ENCODE assay signal across 18 mouse cellular contexts in genomic region chr4:106747001-106747580, GRCm38 (mm10). TPM values are rescaled to one million over a fixed set of nuclear protein-coding genes. Genes with fewer than 3 reads are reported as not detected.
DNase-seq lines count a peak whose midpoint lies in the region; ATAC-seq and TF ChIP-seq lines count a peak whose summit lies in the region.
"Had no signal": no experiment of that assay in that cellular context is flagged by ENCODE, and none has a peak within 500 bp of the region (broad histone marks: within the 10 kb centered on the region; RNA-seq: fewer than 3 reads in every experiment).

No protein-coding gene starts in this region.

- H3K4me3 ChIP-seq in hindbrain, embryonic 16.5 days (ENCODE audit: low read length), result no peak overlapping the region
- H3K4me3 ChIP-seq in hindbrain, embryonic 11.5 days (ENCODE audit: low read depth, low read length), result no peak overlapping the region
- H3K4me3 ChIP-seq in midbrain, embryonic 11.5 days (ENCODE audit: low read depth, low read length), result no peak overlapping the region
- H3K4me3 ChIP-seq: heart, embryonic 12.5 days; liver, embryonic 15.5 days; megakaryocyte, embryonic 14.5 days had no signal

- no peak overlapping the region for H3K27ac ChIP-seq in hindbrain, embryonic 16.5 days (ENCODE audit: low read depth, low read length)
- H3K27ac ChIP-seq in hindbrain, embryonic 11.5 days (ENCODE audit: low read depth, low read length), result no peak overlapping the region
- H3K27ac ChIP-seq in midbrain, embryonic 11.5 days (ENCODE audit: low read depth, low read length), result no peak overlapping the region
- H3K27ac ChIP-seq: liver, embryonic 15.5 days had no signal

- no peaks in the 10 kb centered on the region for H3K9me3 ChIP-seq in hindbrain, embryonic 16.5 days (ENCODE audit: control insufficient read depth, low read length)
- H3K9me3 ChIP-seq in hindbrain, embryonic 11.5 days (ENCODE audit: control insufficient read depth, low read length), result no peaks in the 10 kb centered on the region
- no peaks in the 10 kb centered on the region for H3K9me3 ChIP-seq in midbrain, embryonic 11.5 days (ENCODE audit: control insufficient read depth, low read length)
- H3K9me3 ChIP-seq: heart, embryonic 12.5 days; liver, embryonic 15.5 days; megakaryocyte, embryonic 14.5 days had no signal

- no peak overlapping the region for H3K9ac ChIP-seq in hindbrain, embryonic 16.5 days (ENCODE audit: low read depth, low read length)
- no peak overlapping the region for H3K9ac ChIP-seq in hindbrain, embryonic 11.5 days (ENCODE audit: low read depth, low read length)
- H3K9ac ChIP-seq in midbrain, embryonic 11.5 days (ENCODE audit: low read length), result no peak overlapping the region
- H3K9ac ChIP-seq: heart, embryonic 12.5 days; liver, embryonic 15.5 days had no signal

- peak; percentile 43; the same call in 1 of the 2 replicates for ATAC-seq in hindbrain, embryonic 16.5 days
- ATAC-seq in hindbrain, embryonic 11.5 days (ENCODE audit: low FRiP score), result no peak
- no peak for ATAC-seq in midbrain, embryonic 11.5 days (ENCODE audit: low FRiP score)
- no peak for ATAC-seq in cerebellum, adult (ENCODE audit: insufficient number of reproducible peaks, low FRiP score, low TSS enrichment)
- ATAC-seq: CD4-positive, CD25-positive, alpha-beta regulatory T cell, adult 4 months; inflammation-experienced regulatory T-cells, adult 6 months had no signal

- no peak for TF ChIP-seq POLR2A in brain, embryonic 14.5 days (IDR thresholded peaks at IDR 0.05; ENCODE audit: borderline replicate concordance, extremely low read depth, insufficient read depth, insufficient read length, poor library complexity, severe bottlenecking)

- no peak overlapping the region for H3K4me2 ChIP-seq in hindbrain, embryonic 16.5 days (ENCODE audit: low read length)
- no peak overlapping the region for H3K4me2 ChIP-seq in hindbrain, embryonic 11.5 days (replicated peaks; ENCODE audit: low read depth, low read length)
- no peak overlapping the region for H3K4me2 ChIP-seq in midbrain, embryonic 11.5 days
- H3K4me2 ChIP-seq: heart, embryonic 12.5 days; liver, embryonic 15.5 days had no signal

- WGBS in hindbrain, embryonic 16.5 days, result 75% methylated on average over 1 of the region's 1 CpGs
- 71% methylated on average over 1 of the region's 1 CpGs for WGBS in hindbrain, embryonic 11.5 days
- 76% methylated on average over 1 of the region's 1 CpGs for WGBS in midbrain, embryonic 11.5 days

- H3K36me3 ChIP-seq in hindbrain, embryonic 16.5 days (ENCODE audit: control insufficient read depth, insufficient read depth, low read length), result no peaks in the 10 kb centered on the region
- H3K36me3 ChIP-seq in hindbrain, embryonic 11.5 days (ENCODE audit: control insufficient read depth, insufficient read depth, low read length), result no peaks in the 10 kb centered on the region
- no peaks in the 10 kb centered on the region for H3K36me3 ChIP-seq in midbrain, embryonic 11.5 days (ENCODE audit: control insufficient read depth, insufficient read depth, low read length)

- no peak for TF ChIP-seq CTCF in brain, embryonic 14.5 days (IDR thresholded peaks at IDR 0.05; ENCODE audit: borderline replicate concordance, extremely low read depth, insufficient read depth, insufficient read length)

- H3K4me1 ChIP-seq in hindbrain, embryonic 16.5 days (ENCODE audit: control insufficient read depth, insufficient read depth, low read depth, low read length), result peaks cover 19% of the 10 kb centered on the region
- H3K4me1 ChIP-seq in hindbrain, embryonic 11.5 days (replicated peaks; ENCODE audit: control insufficient read depth, insufficient read depth, low read length), result 0 out of 2 replicates have a peak, but pooled peaks cover 2% of the 10 kb centered on the region
- H3K4me1 ChIP-seq in midbrain, embryonic 11.5 days (ENCODE audit: control insufficient read depth, insufficient read depth, low read length), result peaks cover 3% of the 10 kb centered on the region; the same call in 1 of the 2 replicates

- H3K27me3 ChIP-seq in hindbrain, embryonic 16.5 days (replicated peaks; ENCODE audit: control insufficient read depth, insufficient read depth, low read length), result no peaks in the 10 kb centered on the region
- no peaks in the 10 kb centered on the region for H3K27me3 ChIP-seq in hindbrain, embryonic 11.5 days (ENCODE audit: control insufficient read depth, insufficient read depth, low read length)
- H3K27me3 ChIP-seq in midbrain, embryonic 11.5 days (ENCODE audit: control insufficient read depth, insufficient read depth, low read length), result no peaks in the 10 kb centered on the region
- H3K27me3 ChIP-seq: heart, embryonic 12.5 days; liver, embryonic 15.5 days had no signal

- no peak for DNase-seq in hindbrain, embryonic 11.5 days (ENCODE audit: low spot score)
- DNase-seq in brain, adult 2 months (ENCODE audit: low read depth, low spot score), result peak; percentile 21
- peak; percentile 56 for DNase-seq in brain, embryonic 14.5 days (ENCODE audit: low read depth)
- DNase-seq in midbrain, embryonic 11.5 days (ENCODE audit: low spot score, missing footprints), result peak; percentile 70
- DNase-seq in left cerebral cortex, adult 18-20 months (ENCODE audit: low spot score in 2 of 2), result no peak
- DNase-seq: adrenal gland, postnatal 10 days; heart, postnatal 36 days; kidney, postnatal 10 days; lung, postnatal 10 days had no signal

RNA-seq across cellular contexts. Expression of gene Fam151a, which starts 13.4 kb away (rescaled TPM):
- polyA plus RNA-seq in hindbrain, embryonic 16.5 days (2015; fragmentation: Nextera tagmentation; extraction: Ambion mirVana), result not detected in 2 replicates
- polyA plus RNA-seq in hindbrain, embryonic 11.5 days (2014; fragmentation: Nextera tagmentation; extraction: Ambion mirVana), result not detected in 2 replicates
- polyA plus RNA-seq in brain, embryonic 14.5 days (2012; rRNA removed), result not detected in 2 replicates
- polyA plus RNA-seq in midbrain, embryonic 11.5 days (2014; fragmentation: Nextera tagmentation; extraction: Ambion mirVana), result not detected in 2 replicates
- not detected for total RNA-seq in left cerebral cortex, adult 18-20 months (2021)
- total RNA-seq: left cerebral cortex, postnatal 36 days had no signal
- polyA plus RNA-seq: CD4-positive, CD25-positive, alpha-beta regulatory T cell, adult 4 months; heart, embryonic 12.5 days; inflammation-experienced regulatory T-cells, adult 6 months; liver, embryonic 15.5 days had no signal

RNA-seq across cellular contexts. Expression of gene Mroh7, which starts 16.4 kb away (rescaled TPM):
- polyA plus RNA-seq in hindbrain, embryonic 16.5 days (2015; fragmentation: Nextera tagmentation; extraction: Ambion mirVana), result 0.41 and 1.2 TPM in 2 replicates
- 0.25 TPM in 1 of 2 replicates, not detected in the other for polyA plus RNA-seq in hindbrain, embryonic 11.5 days (2014; fragmentation: Nextera tagmentation; extraction: Ambion mirVana)
- 1.3 and 1.8 TPM in 2 replicates for polyA plus RNA-seq in brain, embryonic 14.5 days (2012; rRNA removed)
- polyA plus RNA-seq in midbrain, embryonic 11.5 days (2014; fragmentation: Nextera tagmentation; extraction: Ambion mirVana), result 0.07 TPM in 1 of 2 replicates, not detected in the other
- 1 to 10 TPM; 4.2 to 5.4 TPM for total RNA-seq in left cerebral cortex, adult 18-20 months (2021)
- total RNA-seq: MEL had no signal
- polyA plus RNA-seq: CD4-positive, CD25-positive, alpha-beta regulatory T cell, adult 4 months; inflammation-experienced regulatory T-cells, adult 6 months had no signal

RNA-seq across cellular contexts. Expression of gene Acot11, which starts 57.7 kb away (rescaled TPM):
- 2.7 and 3.2 TPM in 2 replicates for polyA plus RNA-seq in hindbrain, embryonic 16.5 days (2015; fragmentation: Nextera tagmentation; extraction: Ambion mirVana)
- polyA plus RNA-seq in hindbrain, embryonic 11.5 days (2014; fragmentation: Nextera tagmentation; extraction: Ambion mirVana), result 1.4 and 1.7 TPM in 2 replicates
- 1.4 and 2.0 TPM in 2 replicates for polyA plus RNA-seq in brain, embryonic 14.5 days (2012; rRNA removed)
- polyA plus RNA-seq in midbrain, embryonic 11.5 days (2014; fragmentation: Nextera tagmentation; extraction: Ambion mirVana), result 1.3 TPM in 2 replicates
- total RNA-seq in left cerebral cortex, adult 18-20 months (2021), result 10 to 100 TPM; 35.0 to 57.5 TPM

Comparison
In these comparisons a context has a peak if more than half of its experiments do, and no peak if none do; other contexts are left out.
1. DNase-seq: peak in brain, adult 2 months (single experiment), brain, embryonic 14.5 days (single experiment) and midbrain, embryonic 11.5 days (single experiment); none in hindbrain, embryonic 11.5 days (single experiment) and left cerebral cortex, adult 18-20 months (0 of 2).